Mouse (Mus musculus): Measurements from ENCODE around the gene Eps15l1. TPM values are rescaled to one million over a fixed set of nuclear protein-coding genes. Genes with fewer than 3 reads are reported as not detected.

Eps15l1 gene
- total and polyA plus RNA-seq, 2 experiments from 2014 or later: 48.8 to 62.9 TPM

DNA sequence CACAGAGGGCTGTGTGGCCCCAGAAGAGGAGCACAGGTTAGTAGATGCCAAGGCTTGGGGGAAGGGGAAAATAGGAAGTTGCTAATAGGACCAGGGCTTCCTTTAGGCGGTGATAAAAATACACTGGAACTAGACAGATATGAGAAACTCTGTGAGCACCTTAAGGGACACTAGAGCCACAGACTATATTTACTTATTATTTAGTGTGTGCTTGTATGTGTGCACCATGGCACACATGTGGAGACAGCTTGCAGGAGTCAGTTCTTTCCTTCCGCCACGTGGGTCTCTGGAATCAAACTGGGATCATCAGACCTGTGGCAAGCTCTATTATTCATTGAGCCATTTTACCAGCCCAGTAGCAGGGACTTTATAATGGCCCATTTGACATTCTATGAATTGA is 126.1 kb downstream of the Eps15l1 start:
- peak; percentile 14; the same call in 1 of the 2 replicates for ATAC-seq
- Histone ChIP-seq H3K27me3 (ENCODE audit: insufficient read depth, low read length) (no peaks in the 10 kb centered on the region), H3K4me3 (ENCODE audit: low read depth, low read length) (no peak overlapping the region), H3K9ac (no peak overlapping the region), H3K36me3 (ENCODE audit: insufficient read depth) (no peaks in the 10 kb centered on the region), H3K4me2 (ENCODE audit: low read depth) (no peak overlapping the region), H3K9me3 (ENCODE audit: low read length) (no peaks in the 10 kb centered on the region), H3K4me1 (ENCODE audit: insufficient read depth) (no peaks in the 10 kb centered on the region), H3K27ac (ENCODE audit: low read depth, low read length) (peak overlapping the region; percentile 59)
- TF ChIP-seq CTCF (IDR thresholded peaks at IDR 0.05; ENCODE audit: low read depth): no peak
- DNase-seq: no peak
- 71% methylated on average over 3 of the region's 3 CpGs for WGBS

- no peak overlapping the region for H3K4me2 ChIP-seq (ENCODE audit: low read depth)
Measured at GRCm38 (mm10) chr8:72293309-72293708, 128.0 kb downstream of the Eps15l1 start.

DNA sequence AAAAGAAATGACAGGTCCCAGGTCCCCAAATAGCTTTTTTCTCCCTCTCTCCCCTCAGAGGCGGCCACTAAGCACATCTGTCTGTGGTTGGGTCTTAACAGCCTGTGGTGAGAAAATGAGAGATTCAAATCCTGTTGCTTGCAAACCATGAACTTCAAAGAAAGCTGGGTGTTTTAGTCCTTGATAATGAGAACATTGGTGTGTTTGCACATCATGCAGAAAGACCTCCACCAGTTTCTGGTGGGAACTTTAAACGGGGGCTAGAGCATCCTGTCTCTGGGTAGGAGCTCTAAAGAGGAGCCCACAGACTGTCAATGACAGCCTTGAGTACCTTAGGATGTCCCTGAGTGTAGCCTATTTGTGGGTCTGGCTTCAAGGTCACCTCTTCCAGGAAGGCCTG is 130.2 kb downstream of the Eps15l1 start:
- no peak overlapping the region for H3K9ac ChIP-seq
- ATAC-seq (no peak), DNase-seq (no peak)
- no peak for TF ChIP-seq CTCF (IDR thresholded peaks at IDR 0.05; ENCODE audit: low read depth)
- H3K4me2 ChIP-seq (ENCODE audit: low read depth): no peak overlapping the region
- H3K27ac ChIP-seq (ENCODE audit: low read depth, low read length): no peak overlapping the region
- H3K27me3 ChIP-seq (ENCODE audit: insufficient read depth, low read length): no peaks in the 10 kb centered on the region
- H3K4me1 ChIP-seq (ENCODE audit: insufficient read depth): no peaks in the 10 kb centered on the region
- H3K4me3 ChIP-seq (ENCODE audit: low read depth, low read length): no peak overlapping the region
- no peaks in the 10 kb centered on the region for H3K36me3 ChIP-seq (ENCODE audit: insufficient read depth)
- H3K9me3 ChIP-seq (ENCODE audit: low read length): no peaks in the 10 kb centered on the region
- 75% methylated on average over 2 of the region's 2 CpGs for WGBS

More at GRCm38 (mm10) chr8:72293309-72293708, 128.0 kb downstream of the Eps15l1 start:
- no peaks in the 10 kb centered on the region for H3K4me1 ChIP-seq (ENCODE audit: insufficient read depth)
- H3K36me3 ChIP-seq (ENCODE audit: insufficient read depth): no peaks in the 10 kb centered on the region
- ATAC-seq: no peak
- DNase-seq: no peak
- H3K9me3 ChIP-seq (ENCODE audit: low read length): no peaks in the 10 kb centered on the region
- no peak overlapping the region for H3K9ac ChIP-seq
- H3K27ac ChIP-seq (ENCODE audit: low read depth, low read length): no peak overlapping the region
- no peak overlapping the region for H3K4me3 ChIP-seq (ENCODE audit: low read depth, low read length)
- no peak for TF ChIP-seq CTCF (IDR thresholded peaks at IDR 0.05; ENCODE audit: low read depth)
- H3K27me3 ChIP-seq (ENCODE audit: insufficient read depth, low read length): no peaks in the 10 kb centered on the region

Small RNAs within 50 kb of the gene (microRNA-seq; reads per million reads assigned to microRNA genes)
- 1.9 to 2.3 reads per million in 2 experiments for gene Mir7068

Other genes with a start within 250 kb of the Eps15l1 start
- gene Hsh2d, start 231.8 kb downstream of the Eps15l1 start, total RNA-seq (2014; rRNA removed): not detected in 2 replicates
- not detected in 2 replicates for gene Hsh2d, start 231.8 kb downstream of the Eps15l1 start, polyA plus RNA-seq (2015; fragmentation: Nextera tagmentation; extraction: Ambion mirVana)
- gene Cib3, start 208.6 kb downstream of the Eps15l1 start, total RNA-seq (2014; rRNA removed): 0.10 TPM in 1 of 2 replicates, not detected in the other
- not detected in 2 replicates for gene Cib3, start 208.6 kb downstream of the Eps15l1 start, polyA plus RNA-seq (2015; fragmentation: Nextera tagmentation; extraction: Ambion mirVana)
- not detected in 2 replicates for gene Gm11034, start 207.8 kb downstream of the Eps15l1 start, total RNA-seq (2014; rRNA removed)
- not detected in 2 replicates for gene Gm11034, start 207.8 kb downstream of the Eps15l1 start, polyA plus RNA-seq (2015; fragmentation: Nextera tagmentation; extraction: Ambion mirVana)
- 132 and 147 TPM in 2 replicates for gene Fam32a, start 201.7 kb downstream of the Eps15l1 start, total RNA-seq (2014; rRNA removed)
- gene Fam32a, start 201.7 kb downstream of the Eps15l1 start, polyA plus RNA-seq (2015; fragmentation: Nextera tagmentation; extraction: Ambion mirVana): 107 and 108 TPM in 2 replicates
- gene Ap1m1, start 181.4 kb downstream of the Eps15l1 start, total RNA-seq (2014; rRNA removed): 74.8 and 76.2 TPM in 2 replicates
- 225 and 243 TPM in 2 replicates for gene Ap1m1, start 181.4 kb downstream of the Eps15l1 start, polyA plus RNA-seq (2015; fragmentation: Nextera tagmentation; extraction: Ambion mirVana)
- 4.5 and 4.7 TPM in 2 replicates for gene Gm10282, start 116.2 kb downstream of the Eps15l1 start, total RNA-seq (2014; rRNA removed)
- gene Gm10282, start 116.2 kb downstream of the Eps15l1 start, polyA plus RNA-seq (2015; fragmentation: Nextera tagmentation; extraction: Ambion mirVana): 14.9 and 15.4 TPM in 2 replicates
- 3.8 and 4.0 TPM in 2 replicates for gene Klf2, start 102.4 kb downstream of the Eps15l1 start, total RNA-seq (2014; rRNA removed)
- gene Klf2, start 102.4 kb downstream of the Eps15l1 start, polyA plus RNA-seq (2015; fragmentation: Nextera tagmentation; extraction: Ambion mirVana): 9.5 and 10.1 TPM in 2 replicates
- gene Calr3, start 22.4 kb upstream of the Eps15l1 start, total RNA-seq (2014; rRNA removed): 0.77 and 1.00 TPM in 2 replicates
- 1.1 and 1.4 TPM in 2 replicates for gene Calr3, start 22.4 kb upstream of the Eps15l1 start, polyA plus RNA-seq (2015; fragmentation: Nextera tagmentation; extraction: Ambion mirVana)
- gene 1700030K09Rik, start 22.4 kb upstream of the Eps15l1 start, total RNA-seq (2014; rRNA removed): 12.5 and 13.7 TPM in 2 replicates
- gene 1700030K09Rik, start 22.4 kb upstream of the Eps15l1 start, polyA plus RNA-seq (2015; fragmentation: Nextera tagmentation; extraction: Ambion mirVana): 15.5 and 16.1 TPM in 2 replicates
- gene Cherp, start 53.8 kb upstream of the Eps15l1 start, total RNA-seq (2014; rRNA removed): 21.2 and 29.8 TPM in 2 replicates
- gene Cherp, start 53.8 kb upstream of the Eps15l1 start, polyA plus RNA-seq (2015; fragmentation: Nextera tagmentation; extraction: Ambion mirVana): 36.8 and 43.7 TPM in 2 replicates
- 47.1 and 55.1 TPM in 2 replicates for gene Slc35e1, start 71.2 kb upstream of the Eps15l1 start, total RNA-seq (2014; rRNA removed)
- gene Slc35e1, start 71.2 kb upstream of the Eps15l1 start, polyA plus RNA-seq (2015; fragmentation: Nextera tagmentation; extraction: Ambion mirVana): 8.8 and 12.2 TPM in 2 replicates
- 10.9 and 14.2 TPM in 2 replicates for gene Med26, start 126.8 kb upstream of the Eps15l1 start, total RNA-seq (2014; rRNA removed)
- gene Med26, start 126.8 kb upstream of the Eps15l1 start, polyA plus RNA-seq (2015; fragmentation: Nextera tagmentation; extraction: Ambion mirVana): 17.7 and 18.6 TPM in 2 replicates
- 115 and 117 TPM in 2 replicates for gene Smim7, start 149.6 kb upstream of the Eps15l1 start, total RNA-seq (2014; rRNA removed)
- 151 and 163 TPM in 2 replicates for gene Smim7, start 149.6 kb upstream of the Eps15l1 start, polyA plus RNA-seq (2015; fragmentation: Nextera tagmentation; extraction: Ambion mirVana)
- 40.2 and 46.0 TPM in 2 replicates for gene Tmem38a, start 150.6 kb upstream of the Eps15l1 start, total RNA-seq (2014; rRNA removed)
- 26.3 and 37.8 TPM in 2 replicates for gene Tmem38a, start 150.6 kb upstream of the Eps15l1 start, polyA plus RNA-seq (2015; fragmentation: Nextera tagmentation; extraction: Ambion mirVana)
- 24.4 and 25.5 TPM in 2 replicates for gene Nwd1, start 225.3 kb upstream of the Eps15l1 start, total RNA-seq (2014; rRNA removed)
- gene Nwd1, start 225.3 kb upstream of the Eps15l1 start, polyA plus RNA-seq (2015; fragmentation: Nextera tagmentation; extraction: Ambion mirVana): 1.1 and 1.9 TPM in 2 replicates